Mouse (Mus musculus): Measurements from ENCODE around the gene Hoxb3. TPM values are rescaled to one million over a fixed set of nuclear protein-coding genes. Genes with fewer than 3 reads are reported as not detected.

The Hoxb3 gene
- polyA plus RNA-seq, 1 experiment from 2014 or later: 0.11 TPM

DNA sequence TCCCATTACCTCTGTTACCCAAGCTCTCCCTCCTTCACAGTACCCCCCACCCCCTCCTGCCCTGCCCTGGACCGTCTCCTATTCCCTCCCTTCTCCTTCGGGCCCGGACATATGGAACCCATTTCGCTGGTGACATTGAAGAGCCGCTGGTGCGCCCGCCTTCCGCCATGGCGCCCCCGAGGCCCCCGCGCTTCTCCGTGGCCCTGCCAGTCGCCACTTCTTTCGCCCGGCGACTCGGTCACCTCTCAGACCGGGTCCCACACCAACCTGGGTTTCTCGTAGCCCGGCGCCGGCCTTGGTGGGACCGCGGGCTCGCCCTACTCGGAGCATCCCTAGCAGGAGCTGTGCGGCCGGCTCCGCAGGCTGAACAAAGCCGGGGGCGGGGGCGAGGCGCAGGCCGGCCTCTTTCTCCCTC is 9.5 kb downstream of the Hoxb3 start:
- H3K27me3 ChIP-seq (ENCODE audit: control insufficient read depth, insufficient read depth, low read depth, low read length): peaks cover 68% of the 10 kb centered on the region
- H3K9ac ChIP-seq (ENCODE audit: low read depth, low read length): no peak overlapping the region
- no peaks in the 10 kb centered on the region for H3K9me3 ChIP-seq (replicated peaks; ENCODE audit: control insufficient read depth, low read length)
- WGBS (ENCODE audit: insufficient replicate concordance): 6% methylated on average over 25 of the region's 35 CpGs
- H3K27ac ChIP-seq (ENCODE audit: low read length): no peak overlapping the region
- H3K36me3 ChIP-seq (ENCODE audit: control insufficient read depth, insufficient read depth): no peaks in the 10 kb centered on the region
- ATAC-seq (ENCODE audit: low read depth): no peak
- no peaks in the 10 kb centered on the region for H3K4me1 ChIP-seq (ENCODE audit: control insufficient read depth, low read depth, low read length)
- H3K4me3 ChIP-seq (ENCODE audit: low read depth, low read length): peak overlapping the region; percentile 21; the same call in 1 of the 2 replicates
- H3K4me2 ChIP-seq (ENCODE audit: low read depth, low read length): 0 out of 2 replicates have a peak overlapping the region, but pooled peaks have one; percentile 10

DNA sequence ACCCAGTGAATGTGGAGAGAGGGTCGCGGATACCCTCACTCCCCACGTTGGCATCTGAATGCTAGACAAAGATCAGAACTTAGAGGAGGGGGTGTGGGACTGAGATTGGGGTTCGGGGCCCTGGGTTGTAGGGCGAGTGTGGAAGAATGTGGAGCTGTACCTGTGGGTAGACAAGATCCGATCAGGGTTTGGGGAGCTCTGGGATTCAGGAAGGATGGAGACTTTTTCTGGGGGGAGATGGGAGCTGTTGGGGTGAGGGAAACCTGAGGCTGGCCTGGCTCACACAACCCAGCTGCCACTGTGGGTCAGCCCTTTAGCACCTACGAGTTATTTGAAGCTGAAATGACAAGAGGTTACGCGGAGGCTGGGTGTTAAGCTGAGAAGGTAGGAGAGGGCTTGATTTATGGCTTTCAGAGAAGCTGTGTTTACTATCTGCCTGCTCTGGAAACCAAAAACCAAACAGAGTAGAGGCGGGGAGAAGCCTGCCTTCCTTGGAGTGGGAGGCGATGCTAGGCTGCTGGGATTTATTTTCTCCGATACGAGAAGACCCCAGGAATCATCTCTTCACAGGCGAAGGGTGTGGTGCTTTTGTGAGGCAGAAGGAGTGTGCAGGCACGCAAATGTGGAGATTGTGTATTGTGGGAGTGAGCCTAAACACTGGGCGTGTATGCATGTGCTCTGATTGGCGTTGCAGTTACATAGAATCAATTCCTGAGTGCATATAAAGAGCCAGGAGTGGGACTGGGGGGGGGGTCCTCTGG is 10.3 kb downstream of the Hoxb3 start:
- Histone ChIP-seq H3K9me3 (replicated peaks; ENCODE audit: control insufficient read depth, low read length) (no peaks in the 10 kb centered on the region), H3K4me2 (ENCODE audit: low read depth, low read length) (no peak overlapping the region), H3K4me1 (ENCODE audit: control insufficient read depth, low read depth, low read length) (no peaks in the 10 kb centered on the region), H3K27me3 (ENCODE audit: control insufficient read depth, insufficient read depth, low read depth, low read length) (peaks cover 65% of the 10 kb centered on the region), H3K4me3 (ENCODE audit: low read depth, low read length) (no peak overlapping the region; the same call in 1 of the 2 replicates), H3K9ac (ENCODE audit: low read depth, low read length) (no peak overlapping the region), H3K27ac (ENCODE audit: low read length) (no peak overlapping the region), H3K36me3 (ENCODE audit: control insufficient read depth, insufficient read depth) (no peaks in the 10 kb centered on the region)
- ATAC-seq (ENCODE audit: low read depth): no peak
- WGBS (ENCODE audit: insufficient replicate concordance): 29% methylated on average over 17 of the region's 17 CpGs

DNA sequence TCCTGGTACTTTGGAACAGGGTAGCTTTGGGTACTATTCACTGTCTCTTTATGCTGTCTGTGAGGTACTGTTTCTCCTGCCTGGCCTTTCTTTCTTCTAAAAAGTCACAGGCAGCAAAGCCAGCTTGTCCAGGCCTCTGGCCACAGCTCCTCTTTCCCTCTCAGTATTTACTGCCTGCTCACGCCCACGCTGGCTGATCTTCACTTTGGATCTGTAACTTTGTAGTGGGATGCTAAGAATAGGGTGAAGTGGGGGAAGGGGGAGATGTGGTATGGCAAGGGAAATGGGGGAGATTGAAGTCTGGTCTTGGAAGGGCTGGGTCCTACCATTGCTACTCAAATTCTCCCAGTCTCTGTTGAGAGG is 10.9 kb downstream of the Hoxb3 start:
- Histone ChIP-seq H3K27me3 (ENCODE audit: control insufficient read depth, insufficient read depth, low read depth, low read length) (peaks cover 70% of the 10 kb centered on the region), H3K4me3 (ENCODE audit: low read depth, low read length) (no peak overlapping the region), H3K9me3 (replicated peaks; ENCODE audit: control insufficient read depth, low read length) (no peaks in the 10 kb centered on the region), H3K9ac (ENCODE audit: low read depth, low read length) (no peak overlapping the region), H3K27ac (ENCODE audit: low read length) (no peak overlapping the region), H3K36me3 (ENCODE audit: control insufficient read depth, insufficient read depth) (no peaks in the 10 kb centered on the region), H3K4me1 (ENCODE audit: control insufficient read depth, low read depth, low read length) (no peaks in the 10 kb centered on the region), H3K4me2 (ENCODE audit: low read depth, low read length) (no peak overlapping the region)
- ATAC-seq (ENCODE audit: low read depth): no peak
- 31% methylated on average over 2 of the region's 2 CpGs for WGBS (ENCODE audit: insufficient replicate concordance)

DNA sequence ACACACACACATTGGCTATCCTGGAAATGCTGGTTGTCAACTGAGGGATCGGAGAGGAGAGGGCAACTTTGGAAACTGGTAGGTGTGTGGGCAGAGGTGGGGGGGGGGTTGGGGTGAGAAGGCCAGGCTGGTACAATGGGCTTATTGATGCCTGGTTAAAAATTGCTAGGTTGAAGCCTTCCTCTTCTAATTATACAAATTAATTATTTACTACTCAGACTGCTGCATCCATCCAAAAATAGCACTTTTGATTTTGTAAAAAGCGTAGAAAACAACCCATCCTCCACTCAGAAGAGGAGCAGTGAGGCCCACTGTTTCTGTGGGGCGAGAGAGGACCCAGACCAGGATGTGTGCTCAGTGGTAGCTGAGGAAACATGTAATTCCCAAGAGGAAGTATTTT is 11.9 kb downstream of the Hoxb3 start:
- H3K4me3 ChIP-seq (ENCODE audit: low read depth, low read length): no peak overlapping the region
- H3K4me2 ChIP-seq (ENCODE audit: low read depth, low read length): no peak overlapping the region
- no peak for ATAC-seq (ENCODE audit: low read depth)
- no peak overlapping the region for H3K27ac ChIP-seq (ENCODE audit: low read length)
- no peaks in the 10 kb centered on the region for H3K9me3 ChIP-seq (replicated peaks; ENCODE audit: control insufficient read depth, low read length)
- peaks cover 73% of the 10 kb centered on the region for H3K27me3 ChIP-seq (ENCODE audit: control insufficient read depth, insufficient read depth, low read depth, low read length)
- no peaks in the 10 kb centered on the region for H3K36me3 ChIP-seq (ENCODE audit: control insufficient read depth, insufficient read depth)
- H3K4me1 ChIP-seq (ENCODE audit: control insufficient read depth, low read depth, low read length): no peaks in the 10 kb centered on the region
- no peak overlapping the region for H3K9ac ChIP-seq (ENCODE audit: low read depth, low read length)
- 50% methylated on average over 3 of the region's 3 CpGs for WGBS (ENCODE audit: insufficient replicate concordance)

DNA sequence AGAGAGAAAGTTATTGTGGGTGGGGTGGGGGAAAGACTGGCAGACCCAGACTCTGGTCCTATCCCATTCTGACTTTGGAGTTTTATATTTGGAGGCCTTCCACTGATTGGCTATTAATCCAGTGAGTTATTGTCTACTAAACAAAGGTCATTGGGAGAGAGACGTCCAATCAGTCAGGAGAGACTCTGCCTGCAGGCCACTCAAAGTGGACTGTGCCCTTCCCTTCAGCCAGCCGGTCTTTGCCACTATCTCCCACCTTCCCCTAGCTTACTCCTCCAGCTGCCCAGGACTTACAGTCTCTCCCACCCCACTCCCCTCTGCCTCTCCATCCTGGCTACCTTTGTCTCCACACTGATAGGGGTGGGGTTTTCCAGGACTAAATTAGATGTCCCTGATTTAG is 13.5 kb downstream of the Hoxb3 start:
- no peaks in the 10 kb centered on the region for H3K36me3 ChIP-seq (ENCODE audit: control insufficient read depth, insufficient read depth)
- H3K4me1 ChIP-seq (ENCODE audit: control insufficient read depth, low read depth, low read length): no peaks in the 10 kb centered on the region

DNA sequence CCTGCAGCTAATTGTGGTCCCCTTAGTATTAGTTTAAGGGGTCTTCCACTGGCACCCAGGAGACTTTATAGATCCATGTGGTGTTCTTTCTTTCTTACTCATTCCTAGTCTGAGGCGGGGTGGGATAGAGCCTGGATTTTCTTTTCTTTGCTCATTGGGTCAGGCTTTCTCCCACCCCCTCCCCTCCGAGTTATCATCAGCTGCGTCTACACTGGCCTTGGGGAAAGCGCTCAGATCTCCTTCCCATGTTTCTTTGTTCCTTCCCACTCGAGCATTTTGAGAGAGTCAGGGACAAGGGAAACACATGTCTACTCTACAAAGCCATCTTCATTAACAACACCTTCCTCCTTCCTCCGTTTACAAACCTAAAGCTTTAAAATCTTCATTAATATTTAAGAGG is 13.9 kb downstream of the Hoxb3 start:
- 34% methylated on average over 6 of the region's 6 CpGs for WGBS (ENCODE audit: insufficient replicate concordance)
- H3K4me2 ChIP-seq (ENCODE audit: low read depth, low read length): no peak overlapping the region
- no peak overlapping the region for H3K27ac ChIP-seq (ENCODE audit: low read length)
- H3K9ac ChIP-seq (ENCODE audit: low read depth, low read length): no peak overlapping the region
- no peaks in the 10 kb centered on the region for H3K36me3 ChIP-seq (ENCODE audit: control insufficient read depth, insufficient read depth)
- H3K4me1 ChIP-seq (ENCODE audit: control insufficient read depth, low read depth, low read length): no peaks in the 10 kb centered on the region
- H3K4me3 ChIP-seq (ENCODE audit: low read depth, low read length): no peak overlapping the region
- ATAC-seq (ENCODE audit: low read depth): no peak
- peaks cover 83% of the 10 kb centered on the region for H3K27me3 ChIP-seq (ENCODE audit: control insufficient read depth, insufficient read depth, low read depth, low read length)
- no peaks in the 10 kb centered on the region for H3K9me3 ChIP-seq (replicated peaks; ENCODE audit: control insufficient read depth, low read length)

More for the DNA sequence above, 13.5 kb downstream of the Hoxb3 start:
- WGBS (ENCODE audit: insufficient replicate concordance): 36% methylated on average over 2 of the region's 2 CpGs
- no peak overlapping the region for H3K4me3 ChIP-seq (ENCODE audit: low read depth, low read length)
- no peak for ATAC-seq (ENCODE audit: low read depth)
- H3K9ac ChIP-seq (ENCODE audit: low read depth, low read length): no peak overlapping the region
- no peak overlapping the region for H3K27ac ChIP-seq (ENCODE audit: low read length)
- H3K27me3 ChIP-seq (ENCODE audit: control insufficient read depth, insufficient read depth, low read depth, low read length): peaks cover 83% of the 10 kb centered on the region
- no peak overlapping the region for H3K4me2 ChIP-seq (ENCODE audit: low read depth, low read length)
- no peaks in the 10 kb centered on the region for H3K9me3 ChIP-seq (replicated peaks; ENCODE audit: control insufficient read depth, low read length)

DNA sequence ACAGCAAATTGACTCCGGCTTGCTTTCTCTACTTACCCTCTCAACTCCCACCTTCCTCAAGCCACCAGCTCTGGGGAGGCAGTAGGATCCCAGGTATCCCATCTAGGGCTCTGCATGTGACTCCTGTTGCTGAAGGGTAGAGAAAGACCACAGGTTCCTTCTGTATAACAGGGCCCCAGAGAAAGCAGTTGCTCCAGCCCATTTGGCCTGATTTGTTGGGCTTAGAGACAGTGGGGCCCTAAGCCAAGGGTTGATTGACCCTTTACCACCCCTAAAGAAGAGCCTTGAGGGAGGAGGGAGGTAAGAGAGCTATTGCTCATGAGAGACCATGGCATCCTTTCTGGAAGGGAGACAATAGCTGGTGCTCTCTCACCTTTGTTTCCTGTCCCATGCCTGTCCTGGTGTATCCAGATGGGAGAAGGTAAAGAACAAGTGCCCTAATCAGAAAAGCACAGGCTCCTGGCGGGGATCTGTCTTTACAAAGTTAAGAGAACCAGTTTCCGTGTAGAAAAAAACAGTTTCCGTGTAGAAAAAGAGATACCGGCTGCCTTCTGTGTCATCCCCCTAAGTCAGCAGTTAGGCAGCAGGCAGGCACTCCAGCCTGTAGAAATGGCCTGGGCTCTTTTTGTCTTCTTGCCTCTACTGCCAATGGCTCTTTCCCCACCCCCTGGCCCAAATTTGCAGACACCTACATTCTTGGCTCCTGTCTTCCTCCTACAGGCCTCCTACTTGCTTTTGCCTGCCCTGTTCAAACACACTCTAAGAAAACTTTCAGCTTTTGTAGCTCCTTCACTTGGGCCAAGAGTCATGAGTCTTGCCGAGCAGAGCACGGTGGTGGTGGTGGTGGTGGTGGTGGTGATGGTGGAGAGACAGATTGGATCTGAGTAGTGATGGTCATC is 16.1 kb downstream of the Hoxb3 start:
- Histone ChIP-seq H3K4me1 (ENCODE audit: control insufficient read depth, low read depth, low read length) (no peaks in the 10 kb centered on the region), H3K27me3 (ENCODE audit: control insufficient read depth, insufficient read depth, low read depth, low read length) (peaks cover 83% of the 10 kb centered on the region), H3K4me2 (ENCODE audit: low read depth, low read length) (no peak overlapping the region), H3K4me3 (ENCODE audit: low read depth, low read length) (no peak overlapping the region), H3K36me3 (ENCODE audit: control insufficient read depth, insufficient read depth) (no peaks in the 10 kb centered on the region), H3K9me3 (replicated peaks; ENCODE audit: control insufficient read depth, low read length) (no peaks in the 10 kb centered on the region), H3K9ac (ENCODE audit: low read depth, low read length) (no peak overlapping the region), H3K27ac (ENCODE audit: low read length) (no peak overlapping the region)
- 33% methylated on average over 7 of the region's 7 CpGs for WGBS (ENCODE audit: insufficient replicate concordance)
- no peak for ATAC-seq (ENCODE audit: low read depth)

DNA sequence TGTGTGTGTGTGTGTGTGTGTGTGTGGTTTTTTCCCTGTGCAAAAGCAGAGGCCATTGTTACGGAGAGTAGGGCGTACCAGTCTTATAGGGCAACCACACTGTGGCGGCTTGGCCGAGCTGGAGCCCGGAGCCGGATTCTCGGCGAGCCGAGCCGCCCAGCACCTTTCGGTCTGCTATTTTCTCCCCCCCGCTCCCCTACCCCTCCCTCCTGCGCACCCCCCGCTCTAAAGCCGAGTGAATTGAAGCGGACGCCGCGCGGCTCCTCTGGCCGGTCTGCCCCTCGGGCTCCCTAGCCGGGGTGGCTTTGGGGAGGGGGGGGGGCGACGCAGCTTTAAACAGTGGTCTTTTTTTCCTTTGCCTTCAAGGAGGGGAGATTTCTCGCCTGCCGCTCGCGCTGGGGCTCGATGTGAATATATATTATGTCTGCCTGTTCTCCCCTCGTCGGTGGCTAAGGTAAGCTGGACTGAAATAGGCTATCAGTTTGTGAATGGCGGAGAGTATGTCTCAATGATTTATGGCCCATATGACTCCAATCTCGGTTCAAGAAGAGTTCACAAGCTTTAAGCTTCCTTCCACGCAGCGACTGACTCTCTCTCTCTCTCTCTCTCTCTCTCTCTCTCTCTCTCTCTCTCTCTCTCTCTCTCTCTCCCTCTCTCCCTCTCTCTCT is 17.7 kb downstream of the Hoxb3 start:
- Histone ChIP-seq H3K9me3 (replicated peaks; ENCODE audit: control insufficient read depth, low read length) (no peaks in the 10 kb centered on the region), H3K36me3 (ENCODE audit: control insufficient read depth, insufficient read depth) (no peaks in the 10 kb centered on the region), H3K4me3 (ENCODE audit: low read depth, low read length) (no peak overlapping the region), H3K27ac (ENCODE audit: low read length) (no peak overlapping the region), H3K27me3 (ENCODE audit: control insufficient read depth, insufficient read depth, low read depth, low read length) (peaks cover 90% of the 10 kb centered on the region), H3K4me2 (ENCODE audit: low read depth, low read length) (no peak overlapping the region), H3K4me1 (ENCODE audit: control insufficient read depth, low read depth, low read length) (no peaks in the 10 kb centered on the region; the same call in 1 of the 2 replicates), H3K9ac (ENCODE audit: low read depth, low read length) (no peak overlapping the region)
- 1% methylated on average over 35 of the region's 36 CpGs for WGBS (ENCODE audit: insufficient replicate concordance)
- no peak for ATAC-seq (ENCODE audit: low read depth)

All from liver, embryonic 16.5 days (tissue).